Mouse (Mus musculus) kidney, adult 2 months (tissue): ENCODE results near the gene Rtn2.

Experiments used
- CTCF ChIP-seq: fragments of 200-500 bp; conservative IDR thresholded peaks from 2 replicates; pipeline ENCODE4 v1.5.1; 2011; ENCODE audit warnings: low read depth, mild to moderate bottlenecking, control low read depth, low read length, moderate library complexity, mixed read lengths; ENCODE audit not compliant: insufficient read depth, insufficient read length
- POLR2A ChIP-seq: fragments of 200-500 bp; IDR thresholded peaks from one replicate; pipeline ENCODE4 v1.6.1; 2011; ENCODE audit warnings: low read depth, low read length, control low read depth

DNA sequence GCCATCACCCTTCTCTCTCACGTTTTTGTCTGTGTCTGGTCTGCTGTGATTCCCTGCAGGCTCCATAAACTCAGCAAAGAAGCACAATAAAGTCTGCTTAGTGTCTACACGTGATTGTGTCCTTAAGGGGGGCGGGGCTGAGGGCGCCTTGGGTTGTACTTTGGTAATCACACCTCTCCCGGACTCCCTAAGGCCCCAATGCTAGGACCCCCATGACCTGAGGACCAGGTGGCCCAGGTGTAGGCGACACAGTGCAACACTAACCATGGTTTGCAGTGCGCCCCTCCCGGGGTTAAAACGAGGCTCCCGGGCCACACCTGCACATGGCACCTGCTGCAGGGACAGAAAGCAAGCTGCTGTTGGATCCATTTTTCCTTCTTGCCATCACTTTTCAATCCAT, 58.8 kb downstream of the Rtn2 start:
- TF ChIP-seq CTCF (no peak), POLR2A (no peak)
